ENCODE assay signal across 21 mouse cellular contexts in the genomic region with DNA sequence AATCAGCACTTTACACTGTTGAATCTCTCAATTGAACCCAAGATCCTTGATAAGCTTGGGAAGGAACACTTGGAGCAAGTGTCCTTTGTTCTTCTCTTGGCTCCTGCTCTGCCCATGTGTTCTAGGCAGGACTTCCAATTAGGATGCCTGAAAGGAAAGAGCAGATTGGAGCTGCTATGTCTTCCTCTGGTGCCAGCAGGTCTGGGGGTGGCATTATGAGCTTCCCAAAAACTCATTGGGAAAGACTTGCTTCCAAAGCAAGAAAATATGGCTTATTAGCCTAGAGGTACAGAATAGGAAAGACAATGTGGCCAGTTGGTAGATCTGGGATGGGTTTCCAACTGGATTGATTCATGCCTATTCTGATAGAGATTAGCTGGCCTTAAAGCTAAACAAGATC.
A peak's percentile ranks its signal among the peaks of the same experiment; 100 is the strongest.
DNase-seq lines count a peak whose midpoint lies in the region; ATAC-seq lines count a peak whose summit lies in the region.
"Had no signal": no experiment of that assay in that cellular context is flagged by ENCODE, and none has a peak within 500 bp of the region (broad histone marks: within the 10 kb centered on the region; RNA-seq: fewer than 3 reads in every experiment).

No protein-coding gene starts in this region.

- no peak for ATAC-seq in neural tube, embryonic 15.5 days (ENCODE audit: low FRiP score)
- ATAC-seq: forebrain, embryonic 14.5 days; hindbrain, embryonic 16.5 days; inflammation-experienced regulatory T-cells, adult 6 months had no signal

- H3K4me1 ChIP-seq in neural tube, embryonic 15.5 days: no peaks in the 10 kb centered on the region
- H3K4me1 ChIP-seq: embryonic facial prominence, embryonic 13.5 days; heart, embryonic 10.5 days; hindbrain, embryonic 12.5 days had no signal

- no peaks in the 10 kb centered on the region for H3K27me3 ChIP-seq in neural tube, embryonic 15.5 days (replicated peaks)
- H3K27me3 ChIP-seq: embryonic facial prominence, embryonic 13.5 days; hindbrain, embryonic 12.5 days had no signal

- H3K4me3 ChIP-seq in neural tube, embryonic 15.5 days (replicated peaks): no peak overlapping the region
- H3K4me3 ChIP-seq: embryonic facial prominence, embryonic 13.5 days; gastrocnemius, adult 2 months; heart, embryonic 10.5 days; hindbrain, embryonic 12.5 days had no signal

- H3K4me2 ChIP-seq in neural tube, embryonic 15.5 days: no peak overlapping the region
- H3K4me2 ChIP-seq: embryonic facial prominence, embryonic 13.5 days; hindbrain, embryonic 12.5 days had no signal

- H3K36me3 ChIP-seq in neural tube, embryonic 15.5 days: no peaks in the 10 kb centered on the region
- H3K36me3 ChIP-seq: embryonic facial prominence, embryonic 13.5 days; heart, embryonic 10.5 days; hindbrain, embryonic 12.5 days had no signal

- DNase-seq in cerebellum, postnatal 14 days: peak; percentile 48 to 58
- no peak for DNase-seq in cerebellum, adult 11 months
- DNase-seq in layer of hippocampus, adult 11-12 months (ENCODE audit: low spot score): peak; percentile 61
- DNase-seq in layer of hippocampus, postnatal 25 days (ENCODE audit: extremely low spot score in 1 of 2, low spot score in 1 of 2): no peak
- peak; percentile 66 to 71 for DNase-seq in layer of hippocampus, adult 8-10 months (ENCODE audit: low spot score in 2 of 2)
- DNase-seq in telencephalon, adult 2 months (ENCODE audit: low read depth, low spot score): peak; percentile 61
- no peak for DNase-seq in yolk sac, embryonic 10.5 days (ENCODE audit: low spot score)
- DNase-seq: adrenal gland, postnatal 10 days; cerebellum, adult 2 months; cerebellum, postnatal 25 days; gastrocnemius, adult 2 months; gastrocnemius, postnatal 25 days; heart, postnatal 10 days; heart, postnatal 4 days had no signal

- H3K9me3 ChIP-seq in neural tube, embryonic 15.5 days (replicated peaks): no peaks in the 10 kb centered on the region
- H3K9me3 ChIP-seq: embryonic facial prominence, embryonic 13.5 days; heart, embryonic 10.5 days; hindbrain, embryonic 12.5 days had no signal

- H3K9ac ChIP-seq in neural tube, embryonic 15.5 days (replicated peaks): no peak overlapping the region
- H3K9ac ChIP-seq: embryonic facial prominence, embryonic 13.5 days; hindbrain, embryonic 12.5 days had no signal

- no peak overlapping the region for H3K27ac ChIP-seq in neural tube, embryonic 15.5 days (replicated peaks)
- H3K27ac ChIP-seq: embryonic facial prominence, embryonic 13.5 days; gastrocnemius, adult 2 months; heart, embryonic 10.5 days; hindbrain, embryonic 12.5 days had no signal

Comparison
In these comparisons a context has a peak if more than half of its experiments do, and no peak if none do; other contexts are left out.
1. DNase-seq: peak in cerebellum, postnatal 14 days (2 of 2), layer of hippocampus, adult 11-12 months (single experiment), layer of hippocampus, adult 8-10 months (2 of 2) and telencephalon, adult 2 months (single experiment); none in cerebellum, adult 11 months (single experiment), layer of hippocampus, postnatal 25 days (0 of 2) and yolk sac, embryonic 10.5 days (single experiment).